Mouse (Mus musculus): Measurements from ENCODE around the gene Sema3a.

- no peak for TF ChIP-seq CTCF (IDR thresholded peaks at IDR 0.05; ENCODE audit: borderline replicate concordance, extremely low read depth, insufficient read depth, insufficient read length)
- TF ChIP-seq POLR2A (IDR thresholded peaks at IDR 0.05; ENCODE audit: borderline replicate concordance, extremely low read depth, insufficient read depth, insufficient read length, poor library complexity, severe bottlenecking): no peak
Observed at GRCm38 (mm10) chr5:13549080-13549479, 423.9 kb downstream of the Sema3a start.

Measured in brain, embryonic 14.5 days (tissue).